Comparison of ENCODE assay signal across 12 mouse cellular contexts in genomic region chr15:12245580-12246359, GRCm38 (mm10). TPM values are rescaled to one million over a fixed set of nuclear protein-coding genes. Genes with fewer than 3 reads are reported as not detected.
DNase-seq lines count a peak whose midpoint lies in the region; ATAC-seq and TF ChIP-seq lines count a peak whose summit lies in the region.
"Had no signal": no experiment of that assay in that cellular context is flagged by ENCODE, and none has a peak within 500 bp of the region (broad histone marks: within the 10 kb centered on the region; RNA-seq: fewer than 3 reads in every experiment).

No protein-coding gene starts in this region.

- in situ Hi-C loops in ES-E14 (cut with MboI; ENCODE audit: low sequenced_read_pairs in 2 of 2, unreplicated experiment in 2 of 2), result no loop called here

- 0 out of 2 replicates have a peak, but pooled peaks have one; percentile 31 for ATAC-seq in intestine, embryonic 15.5 days
- no peak for ATAC-seq in intestine, postnatal 0 days
- ATAC-seq: forebrain, embryonic 13.5 days had no signal

- TF ChIP-seq POLR2A in liver, adult 2 months (IDR thresholded peaks at IDR 0.05; ENCODE audit: extremely low read depth, insufficient read depth, low read length), result no peak

- H3K4me3 ChIP-seq in intestine, embryonic 15.5 days (replicated peaks), result no peak overlapping the region
- no peak overlapping the region for H3K4me3 ChIP-seq in intestine, postnatal 0 days (ENCODE audit: low read depth, low read length)
- no peak overlapping the region for H3K4me3 ChIP-seq in ES-E14 (ENCODE audit: insufficient read depth in 1 of 2, low read depth in 1 of 2, low read length in 2 of 2, poor library complexity in 1 of 2, severe bottlenecking in 1 of 2)
- H3K4me3 ChIP-seq in liver, adult 2 months (ENCODE audit: insufficient read depth, low read depth, low read length), result no peak overlapping the region
- H3K4me3 ChIP-seq: forebrain, embryonic 13.5 days; hindbrain, embryonic 15.5 days had no signal

- TF ChIP-seq CTCF in intestine, postnatal 0 days (IDR thresholded peaks at IDR 0.05; ENCODE audit: low read depth), result no peak
- TF ChIP-seq CTCF in liver, adult 2 months (IDR thresholded peaks at IDR 0.05; ENCODE audit: low read depth, low read length), result no peak

- 60% methylated on average over 6 of the region's 6 CpGs for WGBS in intestine, embryonic 15.5 days
- WGBS in intestine, postnatal 0 days, result 61% methylated on average over 6 of the region's 6 CpGs
- 62% methylated on average over 6 of the region's 6 CpGs for whole genome bisulfite sequencing in liver, adult 2 months

- no peak overlapping the region for H3K27ac ChIP-seq in intestine, embryonic 15.5 days
- no peak overlapping the region for H3K27ac ChIP-seq in intestine, postnatal 0 days (ENCODE audit: low read depth, low read length)
- peak overlapping the region; percentile 37; the same call in 1 of the 2 replicates for H3K27ac ChIP-seq in ES-E14 (ENCODE audit: insufficient read depth, low read depth, low read length, poor library complexity, severe bottlenecking)
- H3K27ac ChIP-seq in liver, adult 2 months (replicated peaks; ENCODE audit: insufficient read depth, low read depth, low read length), result peak overlapping the region; percentile 84
- H3K27ac ChIP-seq: forebrain, embryonic 13.5 days; hindbrain, embryonic 15.5 days had no signal

- H3K4me1 ChIP-seq in intestine, embryonic 15.5 days (replicated peaks), result 0 out of 2 replicates have a peak, but pooled peaks cover 3% of the 10 kb centered on the region
- H3K4me1 ChIP-seq in intestine, postnatal 0 days (replicated peaks; ENCODE audit: control insufficient read depth, insufficient read depth, low read length), result no peaks in the 10 kb centered on the region
- 0 out of 4 replicates have a peak, but pooled peaks cover 0 to 3% of the 10 kb centered on the region in 2 experiments for H3K4me1 ChIP-seq in ES-E14 (ENCODE audit: control insufficient read depth in 2 of 2, insufficient read depth in 2 of 2, low read length in 2 of 2, poor library complexity in 1 of 2)
- H3K4me1 ChIP-seq in liver, adult 2 months (ENCODE audit: control insufficient read depth, insufficient read depth, low read length), result no peaks in the 10 kb centered on the region; the same call in 1 of the 2 replicates
- H3K4me1 ChIP-seq: forebrain, embryonic 13.5 days; hindbrain, embryonic 15.5 days had no signal

- no peaks in the 10 kb centered on the region for H3K9me3 ChIP-seq in intestine, embryonic 15.5 days
- H3K9me3 ChIP-seq in intestine, postnatal 0 days (ENCODE audit: control insufficient read depth), result no peaks in the 10 kb centered on the region
- no peaks in the 10 kb centered on the region for H3K9me3 ChIP-seq in ES-E14 (ENCODE audit: control insufficient read depth, insufficient read depth, low read depth, low read length)
- H3K9me3 ChIP-seq: forebrain, embryonic 13.5 days; hindbrain, embryonic 15.5 days had no signal

- no peaks in the 10 kb centered on the region for H3K27me3 ChIP-seq in intestine, embryonic 15.5 days (replicated peaks)
- no peaks in the 10 kb centered on the region for H3K27me3 ChIP-seq in intestine, postnatal 0 days (replicated peaks; ENCODE audit: control insufficient read depth, insufficient read depth, low read length)
- H3K27me3 ChIP-seq in liver, adult 2 months (ENCODE audit: control insufficient read depth, insufficient read depth, low read length), result no peaks in the 10 kb centered on the region
- H3K27me3 ChIP-seq: forebrain, embryonic 13.5 days; hindbrain, embryonic 15.5 days had no signal

- H3K4me2 ChIP-seq in intestine, embryonic 15.5 days (replicated peaks), result no peak overlapping the region
- no peak overlapping the region for H3K4me2 ChIP-seq in intestine, postnatal 0 days (replicated peaks; ENCODE audit: low read depth)
- H3K4me2 ChIP-seq: forebrain, embryonic 13.5 days; hindbrain, embryonic 15.5 days had no signal

- DNase-seq in ES-E14 (ENCODE audit: low read depth, low spot score), result no peak
- peak; percentile 66 for DNase-seq in c-Kit-positive CD71-positive TER-119-positive erythroid progenitor cells, embryonic 14.5 days (ENCODE audit: low spot score)
- no peak for DNase-seq in liver, adult 2 months (ENCODE audit: extremely low read depth, low read depth, low spot score)
- no peak for DNase-seq in testis, postnatal 10 days (ENCODE audit: low spot score)
- no peak for DNase-seq in layer of hippocampus, postnatal 14 days (ENCODE audit: low spot score in 2 of 2)
- no peak for DNase-seq in cerebellum, adult 11-12 months
- DNase-seq: adrenal gland, adult 8-10 months; thymus, postnatal 4 days had no signal

- peaks cover 6% of the 10 kb centered on the region; the same call in 1 of the 2 replicates for H3K36me3 ChIP-seq in intestine, embryonic 15.5 days
- peaks cover 28% of the 10 kb centered on the region for H3K36me3 ChIP-seq in intestine, postnatal 0 days (ENCODE audit: control insufficient read depth, insufficient read depth)
- H3K36me3 ChIP-seq in ES-E14 (ENCODE audit: control insufficient read depth, insufficient read depth, low read length, poor library complexity, severe bottlenecking), result peaks cover 20% of the 10 kb centered on the region
- peaks cover 11% of the 10 kb centered on the region for H3K36me3 ChIP-seq in liver, adult 2 months (ENCODE audit: control insufficient read depth, insufficient read depth, low read length)

- H3K9ac ChIP-seq in intestine, embryonic 15.5 days, result no peak overlapping the region
- no peak overlapping the region for H3K9ac ChIP-seq in intestine, postnatal 0 days (ENCODE audit: low read depth, low read length)
- no peak overlapping the region for H3K9ac ChIP-seq in ES-E14 (ENCODE audit: insufficient read depth, low read depth, low read length, poor library complexity, severe bottlenecking)
- H3K9ac ChIP-seq in liver, adult 2 months (ENCODE audit: low read depth, low read length), result no peak overlapping the region
- H3K9ac ChIP-seq: forebrain, embryonic 13.5 days; hindbrain, embryonic 15.5 days had no signal

- no peaks in the 10 kb centered on the region for H3K79me2 ChIP-seq in liver, adult 2 months (ENCODE audit: control insufficient read depth, insufficient read depth, low read length)

TF ChIP-seq in ES-E14, 5 proteins besides CTCF, POLR2A, EP300 and RAD21:
- TF ChIP-seq ZNF384 (IDR thresholded peaks at IDR 0.05; ENCODE audit: low read depth, low read length) (no peak), CHD2 (IDR thresholded peaks at IDR 0.05; ENCODE audit: low read depth, low read length) (no peak), ZC3H11A (IDR thresholded peaks at IDR 0.05; ENCODE audit: borderline replicate concordance, low read depth, low read length) (no peak), MAFK (IDR thresholded peaks at IDR 0.05; ENCODE audit: insufficient read depth, low read depth, low read length) (no peak)

RNA-seq across cellular contexts. Expression of gene Mtmr12, which starts 40.9 kb away (rescaled TPM):
- 16.6 and 17.9 TPM in 2 replicates for polyA plus RNA-seq in intestine, embryonic 15.5 days (2015; fragmentation: Nextera tagmentation; extraction: Ambion mirVana)
- polyA plus RNA-seq in intestine, postnatal 0 days (2015; fragmentation: Nextera tagmentation; extraction: Ambion mirVana), result 6.6 and 7.0 TPM in 2 replicates
- total RNA-seq in ES-E14 (2012; rRNA removed), result 14.8 and 18.4 TPM in 2 replicates
- total RNA-seq in liver, adult 2 months (2014; rRNA removed), result 3.4 and 4.4 TPM in 2 replicates
- polyA plus RNA-seq in liver, adult 2 months (2012; rRNA removed), result 5.7 and 6.5 TPM in 2 replicates
- total RNA-seq in layer of hippocampus, postnatal 14 days (2021), result 10 to 100 TPM; 26.9 to 27.7 TPM

Comparison
In these comparisons a context has a peak if more than half of its experiments do, and no peak if none do; other contexts are left out.
1. H3K27ac ChIP-seq: peak in ES-E14 (single experiment) and liver, adult 2 months (single experiment); none in intestine, embryonic 15.5 days (single experiment) and intestine, postnatal 0 days (single experiment).